Mouse (Mus musculus) CD4-positive helper T cell, adult 2 months (primary cell): ENCODE measurements around the gene Epha2.

Experiments
- DNase-seq: peaks from one replicate; pipeline ENCODE4 v3.0.0-alpha.2; 2012; ENCODE audit warnings: low read depth, missing footprints, low spot score

Gene Epha2

DNA sequence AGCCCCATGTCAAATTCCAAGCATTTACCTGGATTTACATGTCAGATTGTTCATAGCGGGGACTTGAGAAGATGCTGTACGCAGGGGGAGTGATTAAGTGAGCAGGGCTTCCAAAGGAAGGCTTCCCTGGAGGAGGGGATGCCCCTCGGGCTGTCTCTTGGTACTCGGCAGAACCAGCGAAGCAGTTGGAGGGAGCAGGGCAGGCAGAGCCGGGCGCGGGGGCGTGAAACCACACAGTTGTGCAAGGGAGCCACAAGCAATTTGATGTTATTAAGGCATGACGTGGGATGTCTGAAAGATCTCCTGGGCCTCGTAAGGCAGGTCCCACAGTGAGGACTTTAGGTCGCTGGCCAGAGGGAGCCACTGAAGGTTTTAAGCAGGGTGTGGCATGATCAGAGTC lies 28.9 kb downstream of the Epha2 start:
- peak; percentile 23 for DNase-seq

DNA sequence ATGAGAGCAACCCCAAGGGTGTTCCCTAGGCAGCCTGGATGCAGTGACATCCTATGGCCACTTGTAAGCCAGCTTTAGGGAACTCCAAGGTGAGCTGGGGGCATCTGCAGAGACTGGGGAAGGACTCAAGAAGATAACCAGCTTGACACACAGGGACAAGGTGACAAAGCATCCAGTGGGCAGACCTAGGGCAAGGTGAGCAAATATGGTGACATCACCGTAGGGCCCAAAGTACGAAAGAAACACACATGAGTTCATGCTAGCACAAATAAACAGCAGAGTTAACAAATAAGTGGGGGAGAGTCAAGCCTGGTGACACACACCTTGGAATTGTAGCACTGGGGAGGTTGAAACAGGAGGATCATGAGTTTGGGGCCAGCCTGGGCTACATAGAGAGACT lies 30.4 kb downstream of the Epha2 start:
- no peak for DNase-seq

DNA sequence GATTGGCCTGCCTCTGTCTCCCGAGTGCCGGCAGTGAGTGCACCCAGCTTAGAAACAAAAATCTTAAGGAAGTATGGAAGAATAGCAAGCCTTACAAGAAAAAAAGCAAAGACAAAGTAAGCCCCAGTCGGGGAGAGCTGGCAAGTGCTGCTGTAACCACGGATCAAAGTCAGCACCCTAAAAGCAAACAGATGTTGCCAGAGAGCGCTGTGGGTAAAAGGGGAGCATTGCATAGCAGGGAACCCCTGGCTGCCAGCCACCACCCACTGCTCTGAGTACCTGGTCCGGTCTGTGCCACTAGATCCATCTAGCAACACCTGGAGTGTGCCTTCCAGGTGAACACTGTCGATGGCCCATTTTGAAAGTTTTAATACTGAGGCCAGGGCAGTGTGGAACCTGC lies 31.2 kb downstream of the Epha2 start:
- no peak for DNase-seq

DNA sequence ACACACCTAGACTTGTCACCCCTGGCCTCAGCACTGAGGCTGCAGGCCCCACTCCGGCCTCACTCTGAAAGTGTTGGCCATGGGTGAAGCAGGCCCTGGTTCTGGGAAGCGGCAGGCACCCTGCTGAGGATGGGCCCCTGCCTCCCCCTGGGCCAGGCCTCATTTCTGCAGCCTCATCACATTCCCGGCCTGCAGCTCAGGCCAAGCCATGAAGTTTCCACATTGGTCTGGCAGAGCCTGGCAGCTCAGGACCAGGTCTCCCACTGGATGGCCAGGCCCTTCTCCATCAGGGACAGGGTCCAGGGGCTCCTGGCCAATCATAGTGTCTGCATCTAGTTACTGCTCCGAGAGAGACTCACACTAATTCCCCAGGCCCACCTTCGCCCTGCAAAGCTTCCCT lies 33.7 kb downstream of the Epha2 start:
- DNase-seq = no peak

DNA sequence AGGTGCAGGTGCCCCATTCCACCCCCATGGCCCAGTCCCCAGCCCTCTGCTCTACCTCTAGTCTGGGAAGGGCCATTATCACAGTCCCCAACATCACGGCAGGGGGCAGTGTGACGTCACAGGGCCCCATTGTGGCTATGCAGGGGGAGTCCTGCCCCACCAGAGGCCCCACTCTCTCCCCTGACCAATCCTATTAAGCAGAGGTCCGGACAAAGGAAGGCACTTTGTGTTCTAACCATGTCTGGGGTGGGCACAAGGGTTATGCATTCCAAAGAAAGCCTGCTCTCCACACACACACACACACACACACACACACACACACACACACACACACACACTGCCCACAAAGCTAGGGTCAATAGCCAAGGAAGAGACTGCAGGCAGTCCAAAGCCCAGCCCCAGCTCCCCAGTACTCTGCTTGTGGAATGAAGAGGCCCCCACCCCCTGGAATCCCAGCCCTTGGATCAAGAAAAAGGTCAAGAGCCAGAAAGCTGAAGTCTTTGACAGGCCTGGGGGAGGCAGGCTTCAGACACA lies 34.3 kb downstream of the Epha2 start:
- no peak for DNase-seq

DNA sequence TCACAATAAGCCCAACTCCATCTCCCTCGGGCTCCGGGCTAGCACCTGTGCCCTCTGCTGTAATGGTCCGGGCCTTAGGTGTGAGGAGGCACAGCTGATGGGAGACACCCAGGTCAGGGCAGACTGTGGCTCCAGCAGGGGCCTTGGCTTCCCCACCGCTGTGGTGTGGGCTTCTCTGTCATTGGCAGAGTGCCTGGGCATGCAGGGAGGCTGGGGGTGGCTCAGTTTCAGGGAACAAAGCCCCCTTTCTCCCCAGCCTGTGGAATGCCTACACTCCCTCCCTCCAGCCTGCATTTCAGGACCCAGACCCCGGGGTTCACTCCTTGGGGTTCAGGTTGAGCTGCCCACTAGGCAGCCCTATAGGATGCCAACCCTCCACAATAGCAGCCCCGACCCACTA lies 35.2 kb downstream of the Epha2 start:
- no peak for DNase-seq

DNA sequence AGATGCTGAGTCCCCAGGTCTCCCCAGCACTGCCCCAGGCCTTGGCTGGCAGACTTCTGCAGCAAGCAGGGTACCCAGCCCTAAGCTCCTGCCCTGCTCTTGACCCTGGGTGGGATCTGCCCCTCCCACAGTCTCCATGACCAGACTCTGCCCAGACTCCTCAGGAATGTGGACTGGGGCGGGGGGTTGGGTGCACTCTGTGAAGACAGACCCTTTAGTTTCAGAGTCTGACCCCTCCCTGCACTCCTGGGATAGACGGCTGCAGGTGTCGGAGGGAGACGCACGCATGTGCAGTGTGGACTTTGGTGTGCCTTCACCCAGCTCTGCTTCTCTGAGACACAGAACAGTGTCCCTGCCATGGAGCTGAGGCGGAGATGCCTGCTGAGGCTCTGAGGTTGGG lies 36.9 kb downstream of the Epha2 start:
- no peak for DNase-seq

DNA sequence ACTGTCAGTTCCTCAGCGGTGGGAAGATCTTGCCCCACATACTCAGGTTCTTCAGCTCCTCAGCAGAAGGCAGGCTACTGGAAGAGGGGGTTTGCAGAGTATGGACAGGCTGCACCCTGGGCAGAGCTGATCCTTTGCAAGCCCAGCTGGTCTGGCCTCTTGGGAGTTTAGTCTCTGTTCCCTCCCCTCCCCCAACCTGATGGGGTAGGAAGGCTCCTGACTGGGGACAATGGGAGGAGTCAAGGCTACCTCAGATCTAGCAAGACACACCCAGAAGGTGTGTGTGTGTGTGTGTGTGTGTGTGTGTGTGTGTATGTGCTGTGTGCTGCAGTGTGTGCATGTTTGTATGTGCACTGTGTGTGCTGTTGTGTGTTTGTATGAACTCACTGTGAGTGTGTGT lies 37.8 kb downstream of the Epha2 start:
- no peak for DNase-seq

DNA sequence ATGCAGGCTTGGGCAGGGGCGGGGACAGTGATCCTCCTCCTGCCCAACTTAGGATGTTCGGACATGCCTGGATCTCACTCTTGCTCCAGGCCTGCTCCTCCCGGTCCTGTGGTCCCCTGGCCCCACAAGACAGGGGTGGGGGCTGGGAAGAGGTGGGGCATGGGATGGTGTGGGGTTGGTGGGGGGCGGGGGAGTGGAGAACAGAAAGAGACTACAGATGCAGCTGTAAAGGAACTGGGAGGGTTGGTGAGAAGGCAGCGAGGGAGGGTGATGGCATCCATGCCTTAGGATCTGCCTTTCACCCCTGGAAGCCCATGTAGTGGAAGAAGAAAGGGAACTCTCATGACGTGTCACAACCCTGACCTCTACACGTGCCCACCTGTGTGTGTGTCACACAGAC lies 40.4 kb downstream of the Epha2 start:
- DNase-seq = no peak

DNA sequence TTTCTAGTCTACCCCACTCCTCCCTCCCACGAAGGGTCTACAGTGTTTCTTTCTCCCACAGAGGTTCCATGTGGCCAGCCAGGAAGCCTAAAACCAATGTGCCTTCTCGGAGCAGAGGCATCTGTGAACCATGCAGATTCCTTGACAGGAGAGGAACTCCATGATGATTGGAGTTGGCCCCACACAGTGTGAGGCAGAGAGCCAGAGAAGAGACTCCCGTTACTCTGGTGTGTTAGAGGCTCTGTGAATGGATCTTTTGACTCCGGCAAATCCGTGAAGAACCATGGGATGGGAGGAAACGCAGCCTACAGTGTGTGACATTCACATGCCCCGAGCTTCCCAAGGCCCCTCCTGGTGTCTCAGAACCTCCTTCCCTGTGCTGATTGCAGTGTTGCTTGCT lies 42.5 kb downstream of the Epha2 start:
- no peak for DNase-seq

DNA sequence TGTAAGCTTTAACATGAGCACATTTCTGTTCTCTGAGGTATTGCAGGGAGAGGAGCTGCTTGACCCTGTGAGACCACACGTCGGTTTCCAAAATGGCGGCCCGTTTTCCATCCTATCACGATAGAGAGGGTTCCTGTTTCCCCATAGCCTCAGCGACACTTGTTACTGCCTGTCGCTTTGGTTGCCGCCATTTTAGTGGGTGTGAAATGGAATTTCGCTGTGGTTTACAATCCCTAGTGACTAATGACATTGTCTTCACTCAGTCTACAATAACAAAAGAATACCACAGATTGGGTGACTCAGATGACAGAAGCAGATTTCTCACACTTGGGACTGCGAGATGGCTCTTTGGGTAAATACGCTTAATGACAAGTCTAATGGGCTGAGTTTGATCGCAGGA lies 44.2 kb downstream of the Epha2 start:
- no peak for DNase-seq

DNA sequence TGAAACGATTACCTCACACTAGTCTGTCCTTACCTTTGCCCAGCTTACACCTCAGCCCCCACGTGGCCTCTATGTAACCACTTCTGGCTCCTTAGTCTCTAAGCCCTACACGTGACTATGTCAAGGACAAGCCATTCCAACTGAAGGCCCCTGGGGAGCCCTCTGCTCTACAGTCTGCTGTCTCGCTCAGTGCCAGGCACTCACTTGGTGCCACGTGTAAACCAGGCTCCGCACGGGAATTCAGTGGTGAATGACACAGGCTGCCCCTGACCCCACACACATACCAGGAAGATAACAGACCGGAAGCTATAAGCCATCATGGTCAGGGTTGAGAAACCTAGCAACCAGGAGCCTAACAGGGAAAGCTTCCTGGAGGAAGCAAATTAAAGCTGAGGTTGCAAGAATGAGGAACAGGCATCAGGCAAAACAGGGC lies 46.3 kb downstream of the Epha2 start:
- DNase-seq = no peak

DNA sequence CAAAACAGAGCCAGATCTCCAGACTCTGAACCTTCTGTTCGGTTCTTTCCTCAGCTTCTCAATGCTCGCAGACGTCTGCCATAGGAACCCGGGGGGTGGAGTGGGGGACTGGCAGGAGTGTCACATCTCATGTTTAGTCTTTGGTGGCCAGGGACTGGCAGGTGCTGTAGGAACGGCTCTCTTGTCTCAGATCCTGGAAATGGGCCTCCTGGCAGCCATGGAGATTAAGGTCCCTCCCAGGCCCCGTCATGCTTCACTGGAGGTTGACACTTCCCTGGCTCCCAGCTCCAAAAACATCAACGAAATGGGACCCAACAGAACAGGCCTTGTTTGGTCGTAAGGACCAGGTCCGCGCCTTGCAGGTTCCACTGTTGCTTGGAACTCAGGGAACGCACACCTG lies 47.6 kb downstream of the Epha2 start:
- DNase-seq = no peak

DNA sequence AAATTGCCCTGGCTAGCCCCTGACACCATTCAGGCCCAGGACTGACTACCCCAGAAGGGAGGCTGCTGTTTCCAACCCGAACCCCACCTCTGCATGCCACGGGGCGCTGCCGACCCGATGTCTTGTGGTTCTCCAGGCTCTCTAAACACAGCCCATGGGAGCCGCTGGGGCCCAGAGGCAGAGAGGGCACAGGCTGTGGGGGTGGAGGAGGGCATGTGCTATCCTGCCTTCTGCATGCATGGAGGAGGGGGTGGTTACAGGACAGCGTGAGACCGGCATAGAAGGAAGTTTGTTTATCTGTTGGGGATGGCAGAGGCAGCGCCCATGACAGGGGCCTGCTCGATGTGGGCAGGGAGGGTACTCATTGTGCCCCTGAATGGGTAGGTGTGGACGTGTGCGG lies 49.0 kb downstream of the Epha2 start:
- DNase-seq = no peak

DNA sequence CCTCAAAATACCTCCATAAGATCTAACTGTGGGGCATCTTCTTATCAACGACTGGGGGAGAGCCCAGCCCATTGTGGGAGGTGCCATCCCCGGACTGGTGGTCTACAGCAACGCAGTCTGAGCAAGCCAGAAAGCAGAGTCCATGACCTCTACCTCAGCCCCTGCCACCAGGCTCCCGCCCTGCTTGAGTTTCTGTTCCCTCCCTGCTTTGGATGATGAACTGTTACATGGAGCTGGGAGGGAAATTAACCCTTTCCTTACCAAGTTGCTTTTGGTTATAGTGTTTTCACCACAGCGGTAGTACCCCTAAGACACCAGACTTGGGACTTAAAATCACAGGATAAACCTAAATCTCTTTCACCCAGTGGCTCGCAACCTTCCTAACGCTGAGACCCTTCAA lies 50.9 kb downstream of the Epha2 start:
- no peak for DNase-seq

DNA sequence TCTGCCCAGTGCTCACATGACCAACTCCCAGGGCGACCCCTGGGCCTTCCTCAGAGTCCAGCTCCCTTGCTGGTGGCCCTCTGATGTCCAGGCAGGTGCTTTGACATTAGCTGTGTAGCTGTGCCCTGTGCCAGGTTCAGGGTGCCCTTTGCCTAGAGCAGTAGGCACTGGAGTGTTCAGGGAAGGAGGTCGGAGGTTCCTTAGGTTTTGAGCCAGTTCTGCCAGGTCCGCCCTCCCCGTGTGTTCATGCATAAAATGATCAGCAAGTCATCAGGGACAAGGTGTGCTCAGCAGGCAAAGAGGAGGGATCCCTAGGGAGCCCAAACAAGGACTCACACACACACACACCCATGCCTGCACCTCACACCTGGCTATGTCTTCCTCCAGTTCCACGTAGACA lies 51.9 kb downstream of the Epha2 start:
- DNase-seq = no peak

DNA sequence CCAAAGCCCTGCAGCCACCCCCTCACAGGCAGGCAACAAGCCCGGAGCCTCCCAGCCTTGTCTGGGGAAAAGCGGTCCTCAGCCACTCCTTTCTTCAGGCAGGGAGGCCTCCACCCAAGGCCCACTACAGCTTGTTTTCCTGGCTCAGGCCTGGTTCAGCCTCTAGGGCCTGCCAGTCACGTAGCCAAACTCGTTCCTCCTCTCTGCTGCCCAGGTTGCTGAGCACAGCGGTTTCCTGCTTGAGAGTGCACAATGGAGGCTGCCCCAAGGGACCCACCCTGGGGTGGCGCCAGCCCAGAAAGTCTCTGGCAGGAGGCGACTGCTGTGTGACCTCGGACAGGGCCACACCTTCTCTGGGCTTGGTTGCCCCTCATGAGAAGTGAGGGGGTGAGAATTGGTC lies 52.8 kb downstream of the Epha2 start:
- no peak for DNase-seq

DNA sequence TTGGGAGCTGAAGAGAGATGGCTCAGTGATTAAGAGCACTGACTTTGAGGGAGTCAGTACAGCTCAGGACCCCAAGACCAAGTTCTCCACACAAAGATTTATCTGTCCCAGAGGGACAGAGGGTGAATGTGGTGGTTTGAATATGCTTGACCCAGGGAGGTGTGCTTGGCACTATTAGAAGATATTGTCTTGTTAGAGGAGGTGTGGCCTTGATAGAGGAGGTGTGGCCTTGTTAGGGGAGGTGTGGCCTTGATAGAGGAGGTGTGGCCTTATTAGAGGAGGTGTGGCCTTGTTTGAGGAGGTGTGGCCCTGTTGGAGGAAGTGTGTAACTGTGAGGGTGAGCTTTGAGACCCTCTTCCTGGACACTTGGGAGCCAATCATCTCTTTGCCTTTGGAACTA lies 56.8 kb downstream of the Epha2 start:
- no peak for DNase-seq

DNA sequence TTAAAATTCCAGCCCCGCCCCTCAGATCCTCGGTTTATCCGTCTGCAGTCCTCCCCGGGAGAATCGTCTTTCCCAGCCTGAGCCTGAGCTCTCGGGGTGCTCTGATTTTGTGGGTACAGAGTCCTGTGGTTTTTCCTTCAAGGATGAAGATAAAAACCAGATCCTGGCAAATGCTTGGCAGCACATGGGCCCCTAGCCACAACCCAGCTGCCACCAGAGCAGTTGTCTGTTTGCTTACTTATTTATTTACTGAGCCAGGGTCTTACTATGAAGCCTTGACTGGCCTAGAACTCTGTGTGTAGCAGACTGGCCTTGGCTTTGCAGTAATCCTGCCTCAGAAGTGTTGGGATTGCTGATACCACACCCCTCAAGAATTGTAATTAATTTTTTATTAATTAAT lies 58.2 kb downstream of the Epha2 start:
- DNase-seq = no peak

DNA sequence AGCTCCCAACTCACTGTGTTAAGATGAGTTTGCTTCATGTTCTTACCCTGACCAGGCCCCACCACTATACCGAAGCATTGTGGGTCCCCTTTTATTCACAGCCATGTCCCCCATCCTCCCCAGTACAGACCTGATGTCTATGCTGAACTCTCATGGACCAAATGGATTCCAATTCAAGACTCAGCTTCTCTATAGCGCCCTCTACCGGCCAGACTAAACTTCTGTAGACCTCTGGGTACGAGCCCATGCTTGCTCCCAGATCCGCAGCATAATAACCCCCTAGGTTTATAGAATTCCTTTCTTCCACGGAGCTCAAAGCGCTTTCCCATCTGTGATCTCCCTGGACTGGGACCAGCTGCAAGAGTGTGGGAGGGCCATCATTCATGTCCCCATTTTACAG lies 59.8 kb downstream of the Epha2 start:
- DNase-seq = peak; percentile 42

DNA sequence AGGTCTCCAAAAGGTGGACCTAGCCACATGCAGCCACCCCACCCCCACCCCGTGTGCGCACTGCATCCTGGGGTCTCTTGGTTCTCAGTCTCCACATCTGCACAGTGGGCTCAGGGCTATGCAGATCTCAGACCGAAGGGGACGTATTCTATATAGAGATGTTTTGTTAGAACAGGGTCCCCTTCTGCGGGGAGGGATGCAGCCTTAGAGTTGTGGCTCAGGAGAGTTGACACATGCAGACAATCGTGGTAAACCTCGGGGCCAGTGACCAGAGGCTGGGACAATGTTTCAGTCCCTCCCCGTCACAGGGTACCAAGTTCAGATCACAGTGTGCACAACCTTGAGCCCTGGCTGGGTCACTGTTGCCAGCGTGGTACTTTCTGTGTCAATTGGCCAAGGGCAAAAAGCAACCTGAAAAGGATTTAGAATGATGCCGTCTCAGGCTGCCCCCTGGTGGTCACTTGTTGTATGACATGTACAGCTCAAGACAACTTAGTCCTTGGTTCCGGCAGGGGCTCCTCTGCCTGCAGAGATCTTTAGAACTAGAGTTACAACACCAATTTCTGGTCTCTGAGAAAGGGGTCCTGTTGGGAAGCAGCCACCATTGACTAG lies 62.0 kb downstream of the Epha2 start:
- DNase-seq = peak; percentile 75

DNA sequence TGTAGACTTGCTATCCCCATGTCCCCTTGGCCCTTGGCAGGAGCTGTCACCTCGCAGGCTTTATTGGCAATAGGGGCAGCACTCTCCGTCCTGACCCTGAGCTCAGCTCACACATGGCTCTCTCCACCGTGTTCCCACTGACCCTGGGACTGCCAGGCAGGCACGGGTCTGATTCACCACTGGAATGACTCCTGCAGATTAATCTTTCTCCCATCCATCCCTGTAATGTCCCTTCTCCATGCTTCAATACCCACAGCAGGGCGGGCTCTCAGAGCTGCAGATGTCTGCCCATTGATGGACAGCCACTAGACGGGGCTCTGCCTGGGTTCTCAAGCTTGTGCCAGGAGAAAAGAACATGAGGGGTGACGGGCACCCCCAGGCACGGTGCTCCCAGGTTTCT lies 64.1 kb downstream of the Epha2 start:
- DNase-seq = no peak

DNA sequence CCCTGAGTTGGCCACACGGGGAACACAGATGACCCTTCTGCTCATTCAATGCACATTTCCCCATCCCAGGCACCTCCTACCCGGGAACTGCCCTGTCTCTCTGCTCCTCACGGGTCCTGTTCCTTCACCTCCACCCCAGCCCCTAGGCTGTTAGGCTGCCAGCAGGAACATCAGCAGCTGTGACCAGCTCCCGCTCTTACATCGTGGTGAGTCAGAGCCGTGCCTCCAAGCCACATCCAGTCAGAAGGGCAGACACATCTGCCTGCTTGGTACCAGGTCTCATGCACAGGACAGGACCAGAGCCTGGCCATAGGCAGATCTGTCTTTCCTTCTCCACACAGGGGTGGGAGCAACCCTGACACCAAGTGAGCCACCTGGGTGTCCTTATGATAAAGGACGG lies 64.8 kb downstream of the Epha2 start:
- DNase-seq = no peak
